Mouse (Mus musculus) common myeloid progenitor, adult 5-6 weeks (primary cell): ENCODE results near the gene Rnf31. TPM values are rescaled to one million over a fixed set of nuclear protein-coding genes. Genes with fewer than 3 reads are reported as not detected.

ENCODE experiments used
- ATAC-seq: replicated peaks from 2 replicates; pipeline ENCODE4 v1.8.0; 2016; ENCODE audit warnings: low read depth, mild to moderate bottlenecking, moderate TSS enrichment, inconsistent platforms; ENCODE audit not compliant: poor library complexity, severe bottlenecking
- total RNA-seq: library from RNA; stranded (forward); fragments of 200-1000, 187-1606 nt; gene quantifications from 2 replicates; pipeline ENCODE4 v1.2.3, GENCODE M21; 2017

Rnf31 gene
- total RNA-seq, 1 experiment from 2014 or later, result 21.2 TPM

DNA sequence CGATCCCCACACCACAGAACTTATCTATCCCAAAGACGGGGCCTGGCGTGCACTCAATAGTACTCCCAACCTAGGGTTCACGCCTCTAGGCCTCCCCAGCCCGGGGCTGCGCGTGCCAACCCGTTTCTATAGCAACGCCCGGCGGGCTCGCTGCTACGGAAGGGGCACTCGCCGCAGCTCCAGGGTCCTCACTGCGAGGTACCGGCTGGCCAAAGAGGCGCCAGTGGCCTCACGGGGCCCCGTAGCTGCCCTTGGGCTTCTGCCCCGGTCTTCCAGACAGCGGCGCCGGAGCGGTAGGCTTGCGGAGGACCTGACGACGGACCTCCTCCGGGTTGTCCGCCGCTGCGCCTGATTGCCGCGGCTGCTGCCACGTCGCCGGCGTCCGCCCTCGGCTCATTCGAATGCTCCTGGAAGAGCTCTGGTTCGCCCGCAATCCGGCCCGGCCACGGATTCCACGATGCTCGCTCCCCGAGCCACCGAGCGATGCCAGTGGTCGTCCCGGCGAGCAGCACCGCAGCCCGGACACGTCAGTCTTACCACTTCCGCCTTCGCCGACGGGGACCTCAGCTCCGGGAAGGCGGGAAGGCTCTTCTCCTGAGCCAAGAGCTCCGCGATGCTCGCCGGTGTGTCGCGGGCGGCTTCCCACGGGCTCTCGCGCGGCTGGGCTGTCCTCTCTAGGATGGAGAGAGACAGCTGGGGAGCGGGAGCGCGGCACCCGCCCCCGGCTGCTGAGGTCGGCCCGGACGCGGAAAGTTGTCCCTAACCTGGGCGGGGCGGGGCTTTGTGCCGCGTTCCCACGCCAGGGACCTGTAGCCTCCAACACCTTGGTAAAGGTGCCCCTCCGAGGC, 51.8 kb downstream of the Rnf31 start, which contains the start of gene Tm9sf1:
Gene Tm9sf1 (minus strand): TSS at position 747 of the 848 bp plus-strand sequence.
- peak; percentile 75 for ATAC-seq

DNA sequence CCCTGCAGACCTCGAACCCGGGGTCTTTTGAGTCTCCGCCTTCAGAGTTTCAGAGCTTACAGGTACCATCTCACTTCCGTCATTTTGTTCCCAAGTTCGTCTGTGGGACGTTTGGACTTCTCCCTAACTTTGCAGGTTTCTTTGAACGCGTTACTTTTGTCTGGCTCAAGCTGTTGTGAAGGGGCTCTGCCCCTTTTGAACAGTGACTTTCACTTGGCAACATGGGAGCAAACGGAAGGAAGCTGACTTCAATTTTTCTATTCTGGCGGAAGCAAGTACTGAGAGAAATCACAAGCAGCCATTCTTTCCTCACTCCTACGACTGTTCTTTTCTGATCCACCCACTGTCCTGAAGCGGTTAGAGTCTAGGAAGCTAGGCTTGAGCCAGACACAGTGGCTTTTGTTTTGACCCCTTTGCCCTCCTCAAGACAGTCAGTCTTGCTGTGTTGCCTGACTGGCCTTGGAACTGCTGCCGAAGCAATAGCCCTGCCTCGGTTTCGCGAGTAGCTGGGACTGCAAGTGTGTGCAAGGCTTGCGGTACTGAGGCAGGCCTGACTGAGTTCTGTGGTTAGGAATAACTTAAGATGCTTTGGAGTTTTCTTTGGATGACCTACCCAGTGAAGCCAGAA, 52.9 kb downstream of the Rnf31 start:
- peak; percentile 10; the same call in 1 of the 2 replicates for ATAC-seq

GRCm38 (mm10) chr14:55649884-55650283, 58.4 kb downstream of the Rnf31 start, which contains the start of gene Tssk4:
Tssk4 (plus strand) TSS chr14:55650184.
- no peak for ATAC-seq

- ATAC-seq, result no peak
Measured at GRCm38 (mm10) chr14:55651528-55651927, 60.0 kb downstream of the Rnf31 start.

Other genes with a start within 250 kb of the Rnf31 start
- gene Dhrs4, start 113.0 kb upstream of the Rnf31 start, total RNA-seq, result 77.1 and 95.0 TPM in 2 replicates
- 0.15 and 2.1 TPM in 2 replicates for gene Carmil3, start 101.1 kb upstream of the Rnf31 start, total RNA-seq
- gene Cpne6, start 81.3 kb upstream of the Rnf31 start, total RNA-seq, result not detected in 2 replicates
- gene Nrl, start 66.7 kb upstream of the Rnf31 start, total RNA-seq, result not detected in 2 replicates
- 47.8 and 51.1 TPM in 2 replicates for gene Pck2, start 51.4 kb upstream of the Rnf31 start, total RNA-seq
- gene Dcaf11, start 31.7 kb upstream of the Rnf31 start, total RNA-seq, result 41.6 and 79.5 TPM in 2 replicates
- gene A730061H03Rik, start 31.3 kb upstream of the Rnf31 start, total RNA-seq, result not detected in 2 replicates
- gene Fitm1, start 16.1 kb upstream of the Rnf31 start, total RNA-seq, result 1.3 TPM in 1 of 2 replicates, not detected in the other
- gene Psme1, start 13.6 kb upstream of the Rnf31 start, total RNA-seq, result 329 and 372 TPM in 2 replicates
- gene Emc9, start 6.4 kb upstream of the Rnf31 start, total RNA-seq, result 19.1 and 24.3 TPM in 2 replicates
- 217 and 241 TPM in 2 replicates for gene Psme2, start 595 bp upstream of the Rnf31 start, total RNA-seq
- 38.5 and 39.8 TPM in 2 replicates for gene Irf9, start 11.9 kb downstream of the Rnf31 start, total RNA-seq
- 8.1 and 12.7 TPM in 2 replicates for gene Rec8, start 26.3 kb downstream of the Rnf31 start, total RNA-seq
- 23.0 and 64.0 TPM in 2 replicates for gene Ipo4, start 44.2 kb downstream of the Rnf31 start, total RNA-seq
- 0.87 and 9.9 TPM in 2 replicates for gene Gm49378, start 46.2 kb downstream of the Rnf31 start, total RNA-seq
- gene Tm9sf1, start 52.1 kb downstream of the Rnf31 start, total RNA-seq, result 42.8 and 66.8 TPM in 2 replicates
- gene Tssk4, start 58.5 kb downstream of the Rnf31 start, total RNA-seq, result 0.27 and 0.82 TPM in 2 replicates
- 26.2 and 28.2 TPM in 2 replicates for gene Mdp1, start 68.8 kb downstream of the Rnf31 start, total RNA-seq
- gene Gmpr2, start 80.2 kb downstream of the Rnf31 start, total RNA-seq, result 39.3 and 46.1 TPM in 2 replicates
- gene Nedd8, start 80.4 kb downstream of the Rnf31 start, total RNA-seq, result 345 and 391 TPM in 2 replicates
- 20.9 and 24.1 TPM in 2 replicates for gene Tinf2, start 90.1 kb downstream of the Rnf31 start, total RNA-seq
- 1.9 and 2.8 TPM in 2 replicates for gene Tgm1, start 122.2 kb downstream of the Rnf31 start, total RNA-seq
- gene Rabggta, start 130.6 kb downstream of the Rnf31 start, total RNA-seq, result 11.6 and 15.0 TPM in 2 replicates
- 8.3 and 23.9 TPM in 2 replicates for gene Dhrs1, start 154.0 kb downstream of the Rnf31 start, total RNA-seq
- gene Nop9, start 154.0 kb downstream of the Rnf31 start, total RNA-seq, result 21.4 and 22.7 TPM in 2 replicates
- 0.14 and 1.1 TPM in 2 replicates for gene Cideb, start 166.8 kb downstream of the Rnf31 start, total RNA-seq
- gene Ltb4r2, start 169.7 kb downstream of the Rnf31 start, total RNA-seq, result 0.46 and 0.49 TPM in 2 replicates
- gene Ltb4r1, start 174.3 kb downstream of the Rnf31 start, total RNA-seq, result 1.5 and 6.3 TPM in 2 replicates
- not detected in 2 replicates for gene Adcy4, start 192.4 kb downstream of the Rnf31 start, total RNA-seq
- 33.0 and 43.3 TPM in 2 replicates for gene Ripk3, start 197.2 kb downstream of the Rnf31 start, total RNA-seq
- gene Nfatc4, start 231.4 kb downstream of the Rnf31 start, total RNA-seq, result not detected in 2 replicates